Mouse (Mus musculus): ENCODE data around the gene Rfc5.

The Rfc5 gene

GRCm38 (mm10) chr5:117374372-117375049 is 14.3 kb downstream of the Rfc5 start:
- no peak for DNase-seq

- DNase-seq = no peak
Measured at GRCm38 (mm10) chr5:117373418-117373817, 15.4 kb downstream of the Rfc5 start.

- DNase-seq = no peak
Measured at GRCm38 (mm10) chr5:117370592-117370991, 18.3 kb downstream of the Rfc5 start.

DNA sequence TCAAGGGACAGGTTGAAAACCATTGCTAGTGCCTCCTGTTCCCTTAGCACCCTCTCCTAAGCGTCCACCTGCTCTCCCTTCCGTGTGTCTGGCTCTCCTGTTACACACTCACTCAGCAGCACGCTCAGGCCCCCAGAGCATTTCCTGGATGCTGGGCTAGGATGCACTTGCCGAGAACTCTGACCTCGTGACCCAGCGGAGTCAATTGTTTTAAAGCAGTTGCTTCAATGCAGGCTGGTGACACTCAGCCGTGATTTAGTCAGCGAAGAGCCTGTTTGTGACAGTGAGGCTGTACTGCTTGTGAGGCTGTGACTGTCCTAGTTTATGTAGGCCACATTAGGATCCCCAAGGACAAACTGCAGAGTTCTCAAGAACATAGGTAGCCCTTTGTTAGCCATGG is 21.6 kb downstream of the Rfc5 start:
- no peak for DNase-seq

DNA sequence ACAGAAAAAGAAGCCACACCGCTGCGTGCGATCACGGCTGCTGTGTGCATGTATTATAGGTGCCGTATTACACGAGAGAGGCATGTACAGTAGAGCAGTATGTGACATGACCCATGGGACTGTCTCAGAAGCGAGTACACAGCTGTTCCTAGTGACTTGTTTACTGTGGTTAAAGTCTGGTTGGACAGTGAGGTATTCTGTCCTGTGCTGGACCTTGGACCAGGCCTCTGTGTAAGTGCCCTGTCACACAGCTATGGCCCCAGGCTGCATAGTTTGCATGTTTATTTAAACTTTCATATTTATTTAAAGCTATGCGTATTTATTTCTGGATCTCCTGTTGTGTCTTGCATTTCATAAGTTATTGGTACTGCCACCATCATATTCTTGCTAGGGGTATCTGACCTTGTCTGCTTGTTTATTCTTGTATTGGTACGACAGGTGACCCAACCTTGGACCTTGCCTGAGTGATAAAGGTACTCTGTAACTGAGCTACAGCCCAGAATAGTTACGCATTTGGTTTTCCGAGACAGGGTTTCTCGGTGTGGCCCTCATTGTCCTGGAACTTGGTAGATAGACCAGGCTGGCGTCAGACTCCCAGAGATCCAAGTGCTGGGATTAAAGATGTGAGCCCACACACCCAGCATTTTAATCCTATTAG is 22.8 kb downstream of the Rfc5 start:
- no peak for DNase-seq

DNA sequence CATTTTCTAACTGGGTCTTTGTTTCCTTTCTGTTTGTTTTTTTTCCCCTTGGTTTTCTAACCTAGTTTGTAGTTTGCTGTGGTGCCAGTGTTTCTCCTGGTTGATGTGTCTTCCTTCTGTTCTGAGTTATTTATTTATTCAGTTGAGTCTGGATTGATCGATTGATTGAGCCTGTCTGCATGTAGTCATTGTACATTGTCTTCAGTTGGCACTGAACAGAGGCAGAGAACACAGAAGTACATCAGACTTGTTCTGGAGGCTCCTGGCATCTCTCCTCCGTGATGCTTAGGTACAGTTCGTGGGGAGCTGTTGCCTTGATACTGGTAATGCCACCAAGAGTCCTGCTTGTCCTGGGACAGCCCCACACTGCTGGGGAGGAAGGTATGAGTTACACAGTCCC is 24.0 kb downstream of the Rfc5 start:
- DNase-seq = no peak

GRCm38 (mm10) chr5:117363066-117363782 is 25.6 kb downstream of the Rfc5 start:
- no peak for DNase-seq

- DNase-seq = no peak
Measured at GRCm38 (mm10) chr5:117361590-117361989, 27.3 kb downstream of the Rfc5 start.

GRCm38 (mm10) chr5:117360631-117361541 is 28.0 kb downstream of the Rfc5 start:
- DNase-seq = no peak

GRCm38 (mm10) chr5:117360228-117360515 is 28.7 kb downstream of the Rfc5 start:
- no peak for DNase-seq

GRCm38 (mm10) chr5:117359497-117360227 is 29.2 kb downstream of the Rfc5 start:
- no peak for DNase-seq

- peak; percentile 65 for DNase-seq
Measured at GRCm38 (mm10) chr5:117358725-117359124, 30.1 kb downstream of the Rfc5 start.

DNA sequence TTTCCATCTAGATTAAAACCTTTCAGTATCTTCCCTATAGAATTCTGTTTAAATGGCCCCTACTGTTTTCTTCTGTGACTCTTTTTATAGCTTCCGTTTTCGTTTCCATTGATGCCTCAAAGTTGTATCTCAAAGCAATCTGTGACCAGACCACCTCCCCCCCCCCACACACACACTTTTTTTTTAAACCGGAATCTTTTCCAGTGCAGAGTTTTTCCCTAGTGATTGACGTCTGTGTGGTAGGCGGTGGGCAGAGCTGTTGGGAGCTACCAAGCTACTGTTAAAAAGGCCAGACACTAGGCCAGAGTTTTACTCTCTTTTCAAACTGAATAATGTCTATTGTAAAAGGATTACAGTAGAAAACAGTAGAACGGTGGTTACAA is 30.6 kb downstream of the Rfc5 start:
- DNase-seq = no peak

GRCm38 (mm10) chr5:117357478-117358247 is 31.2 kb downstream of the Rfc5 start:
- DNase-seq = peak; percentile 54

- peak; percentile 72 for DNase-seq
Measured at GRCm38 (mm10) chr5:117357129-117357477, 31.7 kb downstream of the Rfc5 start, which contains the start of gene Wsb2. Wsb2 (plus strand) TSS chr5:117357304.

GRCm38 (mm10) chr5:117356365-117357128 is 32.3 kb downstream of the Rfc5 start:
- peak; percentile 65 for DNase-seq

- DNase-seq = no peak
Measured at GRCm38 (mm10) chr5:117355648-117356303, 33.1 kb downstream of the Rfc5 start.

GRCm38 (mm10) chr5:117354121-117354520 is 34.7 kb downstream of the Rfc5 start:
- DNase-seq = no peak

DNA sequence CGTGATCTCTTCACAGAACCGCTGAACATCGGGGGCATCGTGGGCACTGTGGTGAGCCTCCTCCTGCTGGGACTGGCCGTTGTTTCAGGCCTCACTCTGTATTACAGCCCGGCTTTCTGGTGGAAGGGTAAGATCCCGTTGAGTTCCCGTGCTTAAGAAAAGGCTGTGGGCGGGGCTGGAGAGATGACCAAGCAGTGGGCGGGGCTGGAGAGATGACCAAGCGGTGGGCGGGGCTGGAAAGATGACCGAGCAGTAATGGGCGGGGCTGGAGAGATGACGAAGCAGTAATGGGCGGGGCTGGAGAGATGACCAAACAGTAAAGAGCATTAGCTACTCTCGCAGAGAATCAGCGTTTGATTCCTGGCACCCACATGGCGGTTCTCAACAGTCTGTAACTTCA is 40.6 kb downstream of the Rfc5 start:
- DNase-seq = peak; percentile 54

- no peak for DNase-seq
Measured at GRCm38 (mm10) chr5:117347838-117348237, 41.0 kb downstream of the Rfc5 start.

Measured in cerebellum, adult 9-10 months (tissue).